Mouse (Mus musculus): Measurements from ENCODE around the gene Lsm14b. TPM values are rescaled to one million over a fixed set of nuclear protein-coding genes. Genes with fewer than 3 reads are reported as not detected.

Gene Lsm14b
- polyA plus RNA-seq, 1 experiment from 2014 or later = 2.0 TPM

DNA sequence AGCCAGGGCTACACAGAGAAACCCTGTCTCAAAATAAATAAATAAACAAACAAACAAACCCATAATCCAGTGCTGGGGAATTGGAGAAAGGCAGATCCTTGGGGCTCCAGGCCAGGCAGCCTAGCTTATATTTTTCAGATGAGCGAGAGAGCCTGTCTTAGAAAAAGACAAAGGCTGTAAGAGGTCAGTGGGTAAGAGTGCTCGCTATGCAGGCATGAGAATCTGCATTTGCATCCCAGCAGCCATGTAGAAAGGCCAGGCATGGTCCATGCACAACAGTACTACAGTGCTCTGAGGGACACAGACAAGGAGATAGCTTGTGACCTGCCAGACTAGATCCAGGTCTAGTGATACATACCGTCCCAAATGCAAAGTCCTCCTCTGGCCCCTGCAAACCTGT, 42.1 kb upstream of the Lsm14b start:
- no peaks in the 10 kb centered on the region for H3K27me3 ChIP-seq (ENCODE audit: control insufficient read depth, insufficient read depth, low read length)
- H3K4me2 ChIP-seq (ENCODE audit: low read depth, low read length) = no peak overlapping the region
- no peak overlapping the region for H3K27ac ChIP-seq (ENCODE audit: low read length)
- no peaks in the 10 kb centered on the region for H3K36me3 ChIP-seq (ENCODE audit: control insufficient read depth, insufficient read depth, low read length)
- H3K9me3 ChIP-seq (replicated peaks; ENCODE audit: control insufficient read depth, low read length) = no peaks in the 10 kb centered on the region
- H3K9ac ChIP-seq (ENCODE audit: low read length) = no peak overlapping the region
- peaks cover 10% of the 10 kb centered on the region; the same call in 1 of the 2 replicates for H3K4me1 ChIP-seq (ENCODE audit: control insufficient read depth, insufficient read depth, low read length)
- H3K4me3 ChIP-seq (replicated peaks; ENCODE audit: low read length) = no peak overlapping the region
- WGBS = 84% methylated on average over 3 of the region's 3 CpGs
- no peak for ATAC-seq (ENCODE audit: insufficient read depth, low FRiP score)

DNA sequence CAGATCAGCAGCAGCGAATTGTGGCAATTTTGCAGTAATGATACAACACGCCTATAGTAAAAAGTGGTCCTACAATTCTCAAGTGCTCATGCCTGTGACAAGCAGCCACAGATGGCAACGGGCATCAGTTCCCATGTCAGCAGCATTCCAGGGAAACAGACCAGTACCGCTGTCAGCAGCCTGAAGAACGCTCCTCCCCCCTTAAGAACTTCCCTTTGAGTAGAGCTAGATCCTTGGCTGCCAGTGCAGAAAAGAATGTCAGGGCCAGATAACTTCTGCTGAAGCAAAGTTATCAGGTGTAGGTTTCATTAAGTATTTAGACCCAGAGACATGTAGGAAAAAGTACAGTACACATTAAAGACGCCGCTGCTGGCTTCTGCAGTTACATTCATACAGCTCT, 40.0 kb upstream of the Lsm14b start:
- Histone ChIP-seq H3K4me3 (replicated peaks; ENCODE audit: low read length) (no peak overlapping the region), H3K4me2 (ENCODE audit: low read depth, low read length) (no peak overlapping the region), H3K9me3 (replicated peaks; ENCODE audit: control insufficient read depth, low read length) (no peaks in the 10 kb centered on the region), H3K27me3 (ENCODE audit: control insufficient read depth, insufficient read depth, low read length) (no peaks in the 10 kb centered on the region), H3K27ac (ENCODE audit: low read length) (no peak overlapping the region), H3K9ac (ENCODE audit: low read length) (no peak overlapping the region), H3K36me3 (ENCODE audit: control insufficient read depth, insufficient read depth, low read length) (no peaks in the 10 kb centered on the region), H3K4me1 (ENCODE audit: control insufficient read depth, insufficient read depth, low read length) (0 out of 2 replicates have a peak, but pooled peaks cover 5% of the 10 kb centered on the region)
- ATAC-seq (ENCODE audit: insufficient read depth, low FRiP score) = no peak
- WGBS = 43% methylated on average over 7 of the region's 7 CpGs

DNA sequence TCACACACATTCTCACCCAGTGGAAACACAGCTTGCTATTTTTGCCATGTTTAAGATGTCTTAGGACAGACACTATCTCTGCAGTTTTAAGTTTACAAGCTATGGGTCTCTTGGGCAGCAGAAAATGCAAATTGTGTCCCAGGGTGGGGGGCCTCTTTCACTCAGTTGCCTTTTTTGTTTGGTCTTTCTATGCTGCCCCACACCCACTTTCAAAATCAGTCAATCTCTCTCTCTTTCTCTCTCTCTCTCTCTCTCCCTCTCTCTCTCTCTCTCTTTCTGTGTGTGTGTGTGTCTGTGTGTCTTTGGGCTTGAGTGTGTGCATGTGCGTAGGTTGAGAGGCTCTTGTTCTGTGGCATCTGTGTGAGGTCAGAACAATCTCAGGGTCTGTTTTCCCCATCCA, 39.1 kb upstream of the Lsm14b start:
- H3K27ac ChIP-seq (ENCODE audit: low read length) = no peak overlapping the region
- 84% methylated on average over 1 of the region's 1 CpGs for WGBS
- 0 out of 2 replicates have a peak, but pooled peaks cover 2% of the 10 kb centered on the region for H3K4me1 ChIP-seq (ENCODE audit: control insufficient read depth, insufficient read depth, low read length)
- no peak overlapping the region for H3K9ac ChIP-seq (ENCODE audit: low read length)
- H3K27me3 ChIP-seq (ENCODE audit: control insufficient read depth, insufficient read depth, low read length) = no peaks in the 10 kb centered on the region
- H3K36me3 ChIP-seq (ENCODE audit: control insufficient read depth, insufficient read depth, low read length) = no peaks in the 10 kb centered on the region
- no peak for ATAC-seq (ENCODE audit: insufficient read depth, low FRiP score)
- no peak overlapping the region for H3K4me2 ChIP-seq (ENCODE audit: low read depth, low read length)
- no peak overlapping the region for H3K4me3 ChIP-seq (replicated peaks; ENCODE audit: low read length)
- H3K9me3 ChIP-seq (replicated peaks; ENCODE audit: control insufficient read depth, low read length) = no peaks in the 10 kb centered on the region

DNA sequence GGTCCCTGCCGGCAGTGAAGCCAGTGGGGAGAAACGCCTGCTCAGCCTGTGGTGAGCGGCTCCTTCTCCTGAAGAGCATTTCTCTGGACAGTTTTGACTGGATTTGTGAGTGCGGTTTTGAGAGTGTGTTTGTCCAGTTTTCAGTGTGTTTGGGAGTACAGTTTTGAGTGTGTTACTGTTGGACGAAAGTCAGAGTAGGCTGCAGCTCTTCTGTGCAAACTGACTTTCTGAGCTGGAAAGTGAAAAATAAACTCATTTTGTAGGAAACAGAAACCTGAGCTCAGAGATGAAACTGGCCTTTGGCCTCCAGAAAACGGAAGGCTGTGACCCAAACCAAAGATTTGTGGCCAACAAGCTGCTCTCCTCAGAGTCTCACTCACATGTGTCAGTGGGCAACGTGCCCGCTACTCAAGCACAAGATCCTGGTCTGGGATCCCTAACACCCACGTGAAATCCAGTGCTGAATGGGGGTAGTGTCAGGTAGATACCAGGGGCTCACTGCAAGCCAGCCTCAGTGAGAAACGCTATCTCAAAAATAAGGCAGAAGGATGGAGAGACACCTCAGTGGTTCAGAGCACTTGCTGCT, 38.3 kb upstream of the Lsm14b start:
- Histone ChIP-seq H3K4me1 (ENCODE audit: control insufficient read depth, insufficient read depth, low read length) (0 out of 2 replicates have a peak, but pooled peaks cover 2% of the 10 kb centered on the region), H3K4me3 (replicated peaks; ENCODE audit: low read length) (no peak overlapping the region), H3K4me2 (ENCODE audit: low read depth, low read length) (no peak overlapping the region), H3K27ac (ENCODE audit: low read length) (no peak overlapping the region), H3K36me3 (ENCODE audit: control insufficient read depth, insufficient read depth, low read length) (no peaks in the 10 kb centered on the region), H3K9me3 (replicated peaks; ENCODE audit: control insufficient read depth, low read length) (no peaks in the 10 kb centered on the region), H3K27me3 (ENCODE audit: control insufficient read depth, insufficient read depth, low read length) (no peaks in the 10 kb centered on the region), H3K9ac (ENCODE audit: low read length) (no peak overlapping the region)
- WGBS = 71% methylated on average over 10 of the region's 10 CpGs
- no peak for ATAC-seq (ENCODE audit: insufficient read depth, low FRiP score)

DNA sequence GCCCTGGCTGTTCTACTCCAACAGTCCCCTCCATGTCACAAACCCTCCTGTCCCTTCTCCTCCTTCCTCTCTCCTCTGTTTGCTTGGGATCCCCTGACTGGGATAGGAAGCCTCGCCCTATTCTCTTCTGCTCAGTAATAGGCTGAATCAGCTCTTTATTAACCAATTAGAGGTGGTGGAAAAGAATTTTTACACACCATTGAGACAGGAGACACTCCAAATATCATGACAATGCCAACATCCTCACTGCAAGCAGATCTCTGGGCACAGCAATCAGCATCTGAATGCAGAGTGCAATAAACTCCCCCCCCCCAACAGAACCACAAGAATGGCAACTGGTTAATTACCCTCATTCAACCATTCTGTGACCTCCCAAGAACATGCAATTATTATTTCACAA, 35.7 kb upstream of the Lsm14b start:
- 60% methylated on average over 1 of the region's 1 CpGs for WGBS
- Histone ChIP-seq H3K4me1 (ENCODE audit: control insufficient read depth, insufficient read depth, low read length) (0 out of 2 replicates have a peak, but pooled peaks cover 2% of the 10 kb centered on the region), H3K9ac (ENCODE audit: low read length) (no peak overlapping the region), H3K9me3 (replicated peaks; ENCODE audit: control insufficient read depth, low read length) (no peaks in the 10 kb centered on the region), H3K27ac (ENCODE audit: low read length) (no peak overlapping the region), H3K4me2 (ENCODE audit: low read depth, low read length) (no peak overlapping the region), H3K27me3 (ENCODE audit: control insufficient read depth, insufficient read depth, low read length) (no peaks in the 10 kb centered on the region), H3K36me3 (ENCODE audit: control insufficient read depth, insufficient read depth, low read length) (no peaks in the 10 kb centered on the region), H3K4me3 (replicated peaks; ENCODE audit: low read length) (no peak overlapping the region)
- no peak for ATAC-seq (ENCODE audit: insufficient read depth, low FRiP score)

DNA sequence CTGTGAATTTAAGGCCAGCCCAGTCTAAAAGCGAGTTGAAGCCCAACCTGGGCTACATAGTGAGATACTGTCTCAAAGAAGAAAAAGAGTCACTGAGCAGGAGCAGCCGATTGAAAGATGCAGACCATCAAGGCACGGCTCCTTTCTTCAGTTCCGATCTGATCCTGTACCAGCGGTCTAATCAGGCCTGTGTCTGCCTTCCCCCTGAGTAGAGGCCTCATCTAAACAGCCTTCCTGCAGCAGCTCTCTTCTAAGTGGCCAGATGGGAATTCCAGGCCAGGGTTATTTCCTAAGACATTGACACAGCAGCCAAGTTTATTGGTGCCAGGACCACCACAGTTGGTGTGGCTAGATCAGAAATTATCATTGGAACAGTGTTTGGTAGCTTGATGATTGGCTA, 31.7 kb upstream of the Lsm14b start:
- no peak for ATAC-seq (ENCODE audit: insufficient read depth, low FRiP score)
- H3K36me3 ChIP-seq (ENCODE audit: control insufficient read depth, insufficient read depth, low read length) = no peaks in the 10 kb centered on the region
- WGBS = 80% methylated on average over 5 of the region's 5 CpGs

DNA sequence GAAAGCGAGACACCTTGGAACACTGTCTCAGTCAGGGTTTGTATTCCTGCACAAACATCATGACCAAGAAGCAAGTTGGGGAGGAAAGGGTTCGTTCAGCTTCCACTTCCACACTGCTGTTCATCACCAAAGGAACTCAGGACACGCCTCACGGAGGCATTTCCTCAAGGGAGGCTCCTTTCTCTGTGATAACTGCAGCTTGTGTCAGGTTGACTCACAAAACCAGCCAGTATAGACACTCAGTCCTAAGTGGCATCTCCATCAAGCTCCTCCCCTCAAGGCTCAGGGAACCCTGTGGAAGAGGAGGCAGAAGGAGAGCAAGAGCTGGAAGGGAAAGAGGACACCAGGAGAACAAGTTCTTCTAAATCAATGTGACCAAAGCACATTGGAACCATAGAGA, 26.4 kb upstream of the Lsm14b start:
- no peak for ATAC-seq (ENCODE audit: insufficient read depth, low FRiP score)
- Histone ChIP-seq H3K36me3 (ENCODE audit: control insufficient read depth, insufficient read depth, low read length) (no peaks in the 10 kb centered on the region), H3K4me2 (ENCODE audit: low read depth, low read length) (no peak overlapping the region), H3K9ac (ENCODE audit: low read length) (no peak overlapping the region), H3K27ac (ENCODE audit: low read length) (no peak overlapping the region), H3K27me3 (ENCODE audit: control insufficient read depth, insufficient read depth, low read length) (no peaks in the 10 kb centered on the region), H3K4me3 (replicated peaks; ENCODE audit: low read length) (no peak overlapping the region), H3K4me1 (ENCODE audit: control insufficient read depth, insufficient read depth, low read length) (no peaks in the 10 kb centered on the region), H3K9me3 (replicated peaks; ENCODE audit: control insufficient read depth, low read length) (no peaks in the 10 kb centered on the region)
- 64% methylated on average over 4 of the region's 4 CpGs for WGBS

More for the DNA sequence above, 31.7 kb upstream of the Lsm14b start:
- Histone ChIP-seq H3K4me1 (ENCODE audit: control insufficient read depth, insufficient read depth, low read length) (no peaks in the 10 kb centered on the region), H3K4me2 (ENCODE audit: low read depth, low read length) (no peak overlapping the region), H3K9ac (ENCODE audit: low read length) (no peak overlapping the region), H3K27me3 (ENCODE audit: control insufficient read depth, insufficient read depth, low read length) (no peaks in the 10 kb centered on the region), H3K4me3 (replicated peaks; ENCODE audit: low read length) (no peak overlapping the region), H3K9me3 (replicated peaks; ENCODE audit: control insufficient read depth, low read length) (no peaks in the 10 kb centered on the region), H3K27ac (ENCODE audit: low read length) (no peak overlapping the region)

DNA sequence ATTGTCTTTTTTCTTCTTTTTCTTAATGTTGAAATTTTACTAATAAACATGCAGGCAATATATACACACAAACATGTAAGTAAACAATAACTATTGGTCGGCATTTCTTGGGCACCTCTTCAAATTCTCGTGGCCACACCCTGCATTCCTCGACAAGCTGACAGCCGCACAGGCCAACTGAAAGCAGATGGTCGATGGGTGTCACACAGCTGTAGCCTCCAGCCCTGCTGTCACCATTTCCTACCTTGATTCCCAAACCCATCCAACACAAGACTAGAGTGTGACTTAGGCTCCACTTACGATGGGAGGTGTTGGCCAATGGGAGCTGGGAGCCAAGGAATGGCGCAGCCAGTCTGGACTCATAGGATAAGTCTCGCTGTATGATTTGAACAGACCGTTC, 23.2 kb upstream of the Lsm14b start:
- no peaks in the 10 kb centered on the region for H3K36me3 ChIP-seq (ENCODE audit: control insufficient read depth, insufficient read depth, low read length)
- no peak overlapping the region for H3K4me3 ChIP-seq (replicated peaks; ENCODE audit: low read length)
- no peak for ATAC-seq (ENCODE audit: insufficient read depth, low FRiP score)
- no peaks in the 10 kb centered on the region for H3K4me1 ChIP-seq (ENCODE audit: control insufficient read depth, insufficient read depth, low read length)
- 81% methylated on average over 9 of the region's 9 CpGs for WGBS
- no peak overlapping the region for H3K27ac ChIP-seq (ENCODE audit: low read length)
- H3K27me3 ChIP-seq (ENCODE audit: control insufficient read depth, insufficient read depth, low read length) = no peaks in the 10 kb centered on the region
- no peak overlapping the region for H3K4me2 ChIP-seq (ENCODE audit: low read depth, low read length)
- H3K9ac ChIP-seq (ENCODE audit: low read length) = no peak overlapping the region
- no peaks in the 10 kb centered on the region for H3K9me3 ChIP-seq (replicated peaks; ENCODE audit: control insufficient read depth, low read length)

DNA sequence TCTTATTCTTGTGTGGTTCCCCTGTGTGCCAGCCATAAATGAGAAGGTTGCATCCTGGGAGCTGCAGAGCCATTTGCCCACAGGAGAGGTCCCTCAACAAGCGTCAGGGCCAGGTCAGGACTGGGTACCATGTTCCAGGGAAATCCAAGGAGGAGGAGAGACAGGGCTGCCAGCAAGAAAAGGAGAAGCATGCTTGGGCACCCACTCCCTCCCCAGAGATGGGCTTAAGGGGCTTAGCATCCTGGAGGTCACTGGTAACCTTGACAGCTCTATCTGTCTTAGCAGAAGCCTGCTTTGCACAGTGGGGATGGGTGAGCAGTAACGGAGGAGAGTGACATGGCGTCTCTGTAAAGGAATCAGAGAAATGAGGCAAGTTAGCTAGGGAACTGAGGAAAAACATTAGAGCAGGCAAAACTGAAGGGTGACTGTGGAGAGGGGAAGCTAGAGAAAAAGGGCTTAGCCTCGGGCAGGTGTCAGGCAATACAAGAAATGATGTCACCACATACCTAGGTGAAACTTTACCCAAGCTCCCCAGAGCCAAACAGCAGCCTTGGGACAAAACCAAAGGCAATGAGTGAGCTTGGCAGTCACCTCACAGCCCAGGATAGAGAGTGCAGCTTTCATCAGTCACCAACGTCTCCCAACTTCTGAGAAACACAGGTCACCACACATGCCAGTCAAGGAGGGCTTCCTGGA, 19.0 kb upstream of the Lsm14b start:
- no peaks in the 10 kb centered on the region for H3K9me3 ChIP-seq (replicated peaks; ENCODE audit: control insufficient read depth, low read length)
- no peak overlapping the region for H3K4me3 ChIP-seq (replicated peaks; ENCODE audit: low read length)
- no peak overlapping the region for H3K27ac ChIP-seq (ENCODE audit: low read length)
- no peaks in the 10 kb centered on the region for H3K36me3 ChIP-seq (ENCODE audit: control insufficient read depth, insufficient read depth, low read length)
- ATAC-seq (ENCODE audit: insufficient read depth, low FRiP score) = no peak
- no peaks in the 10 kb centered on the region for H3K27me3 ChIP-seq (ENCODE audit: control insufficient read depth, insufficient read depth, low read length)
- no peaks in the 10 kb centered on the region for H3K4me1 ChIP-seq (ENCODE audit: control insufficient read depth, insufficient read depth, low read length)
- no peak overlapping the region for H3K9ac ChIP-seq (ENCODE audit: low read length)
- H3K4me2 ChIP-seq (ENCODE audit: low read depth, low read length) = no peak overlapping the region
- WGBS = 58% methylated on average over 5 of the region's 5 CpGs
